Mouse (Mus musculus): ENCODE measurements around the gene Pwp2. TPM values are rescaled to one million over a fixed set of nuclear protein-coding genes. Genes with fewer than 3 reads are reported as not detected.
"Not testable (repeated sequence)": the region's sequence is repeated elsewhere in the genome, so short reads cannot be mapped to it uniquely, and the experiment has no call there.

Pwp2 gene
- polyA plus RNA-seq, 1 experiment from 2014 or later: 17.0 TPM

- Histone ChIP-seq H3K4me3 (ENCODE audit: low read length) (no peak overlapping the region), H3K27ac (ENCODE audit: low read length) (no peak overlapping the region), H3K9ac (ENCODE audit: low read length) (no peak overlapping the region), H3K4me1 (replicated peaks; ENCODE audit: control insufficient read depth, insufficient read depth, low read length) (peaks cover 5% of the 10 kb centered on the region; the same call in 1 of the 2 replicates), H3K9me3 (ENCODE audit: control insufficient read depth, low read length) (no peaks in the 10 kb centered on the region), H3K27me3 (ENCODE audit: control insufficient read depth, insufficient read depth, low read depth, low read length) (no peaks in the 10 kb centered on the region), H3K4me2 (ENCODE audit: low read depth, low read length) (no peak overlapping the region), H3K36me3 (ENCODE audit: control insufficient read depth, insufficient read depth, low read length) (no peaks in the 10 kb centered on the region)
- ATAC-seq (ENCODE audit: low read depth): no peak
- WGBS: 55% methylated on average over 1 of the region's 1 CpGs
Measured at GRCm38 (mm10) chr10:78127931-78128330, 57.0 kb downstream of the Pwp2 start.

- 64% methylated on average over 9 of the region's 9 CpGs for WGBS
- Histone ChIP-seq H3K36me3 (ENCODE audit: control insufficient read depth, insufficient read depth, low read length) (no peaks in the 10 kb centered on the region), H3K4me1 (replicated peaks; ENCODE audit: control insufficient read depth, insufficient read depth, low read length) (peaks cover 5% of the 10 kb centered on the region; the same call in 1 of the 2 replicates), H3K9ac (ENCODE audit: low read length) (no peak overlapping the region), H3K27me3 (ENCODE audit: control insufficient read depth, insufficient read depth, low read depth, low read length) (no peaks in the 10 kb centered on the region), H3K4me2 (ENCODE audit: low read depth, low read length) (no peak overlapping the region), H3K9me3 (ENCODE audit: control insufficient read depth, low read length) (no peaks in the 10 kb centered on the region), H3K27ac (ENCODE audit: low read length) (no peak overlapping the region), H3K4me3 (ENCODE audit: low read length) (no peak overlapping the region)
- no peak for ATAC-seq (ENCODE audit: low read depth)
Measured at GRCm38 (mm10) chr10:78127046-78127870, 57.7 kb downstream of the Pwp2 start.

- no peak overlapping the region for H3K9ac ChIP-seq (ENCODE audit: low read length)
- no peak overlapping the region for H3K27ac ChIP-seq (ENCODE audit: low read length)
- no peak overlapping the region for H3K4me2 ChIP-seq (ENCODE audit: low read depth, low read length)
- no peaks in the 10 kb centered on the region for H3K36me3 ChIP-seq (ENCODE audit: control insufficient read depth, insufficient read depth, low read length)
- H3K9me3 ChIP-seq (ENCODE audit: control insufficient read depth, low read length): no peaks in the 10 kb centered on the region
- no peak overlapping the region for H3K4me3 ChIP-seq (ENCODE audit: low read length)
- WGBS: 88% methylated on average over 5 of the region's 5 CpGs
- peaks cover 5% of the 10 kb centered on the region; the same call in 1 of the 2 replicates for H3K4me1 ChIP-seq (replicated peaks; ENCODE audit: control insufficient read depth, insufficient read depth, low read length)
- ATAC-seq (ENCODE audit: low read depth): no peak
- no peaks in the 10 kb centered on the region for H3K27me3 ChIP-seq (ENCODE audit: control insufficient read depth, insufficient read depth, low read depth, low read length)
Measured at GRCm38 (mm10) chr10:78126311-78126710, 58.6 kb downstream of the Pwp2 start.

- H3K9ac ChIP-seq (ENCODE audit: low read length); H3K27ac ChIP-seq (ENCODE audit: low read length); H3K4me3 ChIP-seq (ENCODE audit: low read length); ATAC-seq (ENCODE audit: low read depth); H3K36me3 ChIP-seq (ENCODE audit: control insufficient read depth, insufficient read depth, low read length); H3K4me1 ChIP-seq (replicated peaks; ENCODE audit: control insufficient read depth, insufficient read depth, low read length); H3K4me2 ChIP-seq (ENCODE audit: low read depth, low read length); H3K9me3 ChIP-seq (ENCODE audit: control insufficient read depth, low read length); H3K27me3 ChIP-seq (ENCODE audit: control insufficient read depth, insufficient read depth, low read depth, low read length): not testable (repeated sequence)
- WGBS: 52% methylated on average over 8 of the region's 8 CpGs
Measured at GRCm38 (mm10) chr10:78125061-78125460, 59.9 kb downstream of the Pwp2 start.

- H3K9me3 ChIP-seq (ENCODE audit: control insufficient read depth, low read length); H3K4me3 ChIP-seq (ENCODE audit: low read length); H3K27ac ChIP-seq (ENCODE audit: low read length); H3K27me3 ChIP-seq (ENCODE audit: control insufficient read depth, insufficient read depth, low read depth, low read length); H3K36me3 ChIP-seq (ENCODE audit: control insufficient read depth, insufficient read depth, low read length); ATAC-seq (ENCODE audit: low read depth); H3K4me2 ChIP-seq (ENCODE audit: low read depth, low read length); H3K9ac ChIP-seq (ENCODE audit: low read length); H3K4me1 ChIP-seq (replicated peaks; ENCODE audit: control insufficient read depth, insufficient read depth, low read length): not testable (repeated sequence)
- 31% methylated on average over 6 of the region's 6 CpGs for WGBS
Measured at GRCm38 (mm10) chr10:78124137-78124536, 60.8 kb downstream of the Pwp2 start.

Other genes with a start within 250 kb of the Pwp2 start
- gene Trpm2, start 214.6 kb downstream of the Pwp2 start, polyA plus RNA-seq (2015; fragmentation: Nextera tagmentation; extraction: Ambion mirVana): 1.1 and 1.4 TPM in 2 replicates
- gene 1810043G02Rik, start 206.6 kb downstream of the Pwp2 start, polyA plus RNA-seq (2015; fragmentation: Nextera tagmentation; extraction: Ambion mirVana): 19.9 and 22.6 TPM in 2 replicates
- 158 and 164 TPM in 2 replicates for gene Pfkl, start 175.1 kb downstream of the Pwp2 start, polyA plus RNA-seq (2015; fragmentation: Nextera tagmentation; extraction: Ambion mirVana)
- gene Dnmt3l, start 143.2 kb downstream of the Pwp2 start, polyA plus RNA-seq (2015; fragmentation: Nextera tagmentation; extraction: Ambion mirVana): 0.65 and 1.6 TPM in 2 replicates
- 2.2 and 2.3 TPM in 2 replicates for gene Aire, start 141.5 kb downstream of the Pwp2 start, polyA plus RNA-seq (2015; fragmentation: Nextera tagmentation; extraction: Ambion mirVana)
- gene Icosl, start 115.8 kb downstream of the Pwp2 start, polyA plus RNA-seq (2015; fragmentation: Nextera tagmentation; extraction: Ambion mirVana): 9.5 and 10.2 TPM in 2 replicates
- gene D10Jhu81e, start 15.4 kb downstream of the Pwp2 start, polyA plus RNA-seq (2015; fragmentation: Nextera tagmentation; extraction: Ambion mirVana): 35.8 and 36.5 TPM in 2 replicates
- 5.0 and 7.9 TPM in 2 replicates for gene Trappc10, start 59.5 kb upstream of the Pwp2 start, polyA plus RNA-seq (2015; fragmentation: Nextera tagmentation; extraction: Ambion mirVana)
- gene Agpat3, start 167.3 kb upstream of the Pwp2 start, polyA plus RNA-seq (2015; fragmentation: Nextera tagmentation; extraction: Ambion mirVana): 28.2 and 33.9 TPM in 2 replicates
- gene Rrp1, start 227.9 kb upstream of the Pwp2 start, polyA plus RNA-seq (2015; fragmentation: Nextera tagmentation; extraction: Ambion mirVana): 263 and 274 TPM in 2 replicates
- gene Cstb, start 240.5 kb upstream of the Pwp2 start, polyA plus RNA-seq (2015; fragmentation: Nextera tagmentation; extraction: Ambion mirVana): 240 and 270 TPM in 2 replicates

Data from lung, embryonic 16.5 days (tissue).